Mouse (Mus musculus) kidney, postnatal 0 days (tissue): Measurements from ENCODE around the gene Aqp8. TPM values are rescaled to one million over a fixed set of nuclear protein-coding genes. Genes with fewer than 3 reads are reported as not detected.

ENCODE experiments used
- ATAC-seq: fragments of 200-750 bp; cut with Nextera tagmentation; replicated peaks from 2 replicates; pipeline ENCODE4 v1.8.0; 2017; ENCODE audit warnings: low read depth, moderate number of reproducible peaks, moderate TSS enrichment, moderate library complexity; ENCODE audit not compliant: low FRiP score
- DNase-seq: peaks from one replicate; pipeline ENCODE4 v3.0.0-alpha.2; 2016; ENCODE audit warnings: low spot score
- H3K27ac ChIP-seq: fragments of 300-500 bp; sonication (generic); 2 replicates; pipeline ENCODE4 v1.5.1; 2014; ENCODE audit warnings: mild to moderate bottlenecking
- H3K27me3 ChIP-seq: fragments of 300-500 bp; sonication (generic); 2 replicates; pipeline ENCODE4 v1.6.1; 2014; ENCODE audit warnings: low read length, mixed read lengths; ENCODE audit not compliant: insufficient read depth
- H3K36me3 ChIP-seq: fragments of 300-500 bp; sonication (generic); 2 replicates; pipeline ENCODE4 v1.6.1; 2014; ENCODE audit warnings: low read length, mixed read lengths; ENCODE audit not compliant: insufficient read depth
- H3K4me1 ChIP-seq: fragments of 300-500 bp; sonication (generic); replicated peaks from 2 replicates; pipeline ENCODE4 v1.6.1; 2014; ENCODE audit warnings: antibody characterized with exemption, low read length, mixed read lengths; ENCODE audit not compliant: insufficient read depth
- H3K4me2 ChIP-seq: fragments of 300-500 bp; sonication (generic); 2 replicates; pipeline ENCODE4 v1.6.1; 2014; ENCODE audit warnings: mild to moderate bottlenecking, low read length, moderate library complexity, mixed read lengths
- H3K4me3 ChIP-seq: fragments of 300-500 bp; sonication (generic); replicated peaks from 2 replicates; pipeline ENCODE4 v1.5.1; 2014; ENCODE audit warnings: low read depth, low read length
- H3K9ac ChIP-seq: fragments of 300-500 bp; sonication (generic); 2 replicates; pipeline ENCODE4 v1.6.1; 2014; ENCODE audit warnings: low read depth, low read length
- H3K9me3 ChIP-seq: fragments of 300-500 bp; sonication (generic); replicated peaks from 2 replicates; pipeline ENCODE4 v1.6.1; 2016; ENCODE audit warnings: low read length, inconsistent platforms, mixed read lengths
- CTCF ChIP-seq: IDR thresholded peaks from 2 replicates; pipeline ENCODE4 v1.5.1; 2016; ENCODE audit warnings: antibody characterized with exemption, low read depth, mild to moderate bottlenecking, moderate library complexity
- WGBS: fragments of 180-500 bp; shearing (Covaris S2); extraction: QIAGEN DNeasy Blood & Tissue Kit; methylation state at CpG from one replicate; pipeline ENCODE4 v1.1.7; 2014; 5-methylcytosine and 5-hydroxymethylcytosine counted together
- polyA plus RNA-seq: library from polyadenylated mRNA; unstranded; fragments of >200 nt; fragmentation: Nextera tagmentation; extraction: Ambion mirVana; gene quantifications from 2 replicates; pipeline ENCODE4 v1.2.1, GENCODE M21; 2015

Gene Aqp8
- polyA plus RNA-seq, 1 experiment from 2014 or later: 0.99 TPM

GRCm38 (mm10) chr7:123500239-123501219, 38.4 kb downstream of the Aqp8 start, which contains the start of gene Zkscan2:
TSS of gene Zkscan2 (minus strand) at chr7:123500449.
- DNase-seq (peak; percentile 90), ATAC-seq (peak; percentile 90)
- peak within 1 kb of the TSS; percentile 96 for H3K4me2 ChIP-seq
- peak; percentile 21; the same call in 1 of the 2 replicates for TF ChIP-seq CTCF
- WGBS: 2% methylated on average over 70 of the region's 71 CpGs
- H3K4me3 ChIP-seq: peak within 1 kb of the TSS; percentile 52
- no peaks in the 10 kb centered on the region for H3K4me1 ChIP-seq
- peak within 1 kb of the TSS; percentile 59 for H3K9ac ChIP-seq
- H3K36me3 ChIP-seq: 0 out of 2 replicates have a peak, but pooled peaks cover 3% of the 10 kb centered on the region
- H3K27me3 ChIP-seq: no peaks in the 10 kb centered on the region
- H3K9me3 ChIP-seq: no peaks in the 10 kb centered on the region
- no peak within 1 kb of the TSS for H3K27ac ChIP-seq

- peaks cover 7% of the 10 kb centered on the region for H3K9me3 ChIP-seq
- no peak overlapping the region for H3K27ac ChIP-seq
- H3K4me2 ChIP-seq: no peak overlapping the region
- TF ChIP-seq CTCF: no peak
- DNase-seq (peak; percentile 83), ATAC-seq (no peak)
- no peaks in the 10 kb centered on the region for H3K4me1 ChIP-seq
- H3K9ac ChIP-seq: no peak overlapping the region
- no peaks in the 10 kb centered on the region for H3K27me3 ChIP-seq
- no peak overlapping the region for H3K4me3 ChIP-seq
- 17% methylated on average over 1 of the region's 1 CpGs for WGBS
- no peaks in the 10 kb centered on the region for H3K36me3 ChIP-seq
Observed at GRCm38 (mm10) chr7:123503358-123503757, 41.3 kb downstream of the Aqp8 start.

- Histone ChIP-seq H3K4me1 (no peaks in the 10 kb centered on the region), H3K4me2 (no peak overlapping the region), H3K4me3 (no peak overlapping the region), H3K36me3 (no peaks in the 10 kb centered on the region), H3K27ac (no peak overlapping the region), H3K27me3 (no peaks in the 10 kb centered on the region), H3K9ac (no peak overlapping the region), H3K9me3 (peaks cover 7% of the 10 kb centered on the region)
- WGBS: 61% methylated on average over 7 of the region's 7 CpGs
- DNase-seq (no peak), ATAC-seq (no peak)
- TF ChIP-seq CTCF: no peak
Observed at GRCm38 (mm10) chr7:123507946-123508345, 45.9 kb downstream of the Aqp8 start.

Other genes with a start within 250 kb of the Aqp8 start
- gene Slc5a11, start 247.5 kb upstream of the Aqp8 start, polyA plus RNA-seq: 7.2 and 8.8 TPM in 2 replicates
- gene Lcmt1, start 92.5 kb upstream of the Aqp8 start, polyA plus RNA-seq: 57.0 and 58.2 TPM in 2 replicates
- 17.6 TPM in 2 replicates for gene Arhgap17, start 92.4 kb upstream of the Aqp8 start, polyA plus RNA-seq
- 1.3 and 1.4 TPM in 2 replicates for gene Zkscan2, start 38.2 kb downstream of the Aqp8 start, polyA plus RNA-seq